Mouse (Mus musculus): ENCODE measurements at regions not wholly inside any gene's neighbourhood (a gene's known extent, or its start where the extent isn't known, plus 50 kb on each side); places are given as distances from the start of the nearest gene placed in this dataset.

DNA sequence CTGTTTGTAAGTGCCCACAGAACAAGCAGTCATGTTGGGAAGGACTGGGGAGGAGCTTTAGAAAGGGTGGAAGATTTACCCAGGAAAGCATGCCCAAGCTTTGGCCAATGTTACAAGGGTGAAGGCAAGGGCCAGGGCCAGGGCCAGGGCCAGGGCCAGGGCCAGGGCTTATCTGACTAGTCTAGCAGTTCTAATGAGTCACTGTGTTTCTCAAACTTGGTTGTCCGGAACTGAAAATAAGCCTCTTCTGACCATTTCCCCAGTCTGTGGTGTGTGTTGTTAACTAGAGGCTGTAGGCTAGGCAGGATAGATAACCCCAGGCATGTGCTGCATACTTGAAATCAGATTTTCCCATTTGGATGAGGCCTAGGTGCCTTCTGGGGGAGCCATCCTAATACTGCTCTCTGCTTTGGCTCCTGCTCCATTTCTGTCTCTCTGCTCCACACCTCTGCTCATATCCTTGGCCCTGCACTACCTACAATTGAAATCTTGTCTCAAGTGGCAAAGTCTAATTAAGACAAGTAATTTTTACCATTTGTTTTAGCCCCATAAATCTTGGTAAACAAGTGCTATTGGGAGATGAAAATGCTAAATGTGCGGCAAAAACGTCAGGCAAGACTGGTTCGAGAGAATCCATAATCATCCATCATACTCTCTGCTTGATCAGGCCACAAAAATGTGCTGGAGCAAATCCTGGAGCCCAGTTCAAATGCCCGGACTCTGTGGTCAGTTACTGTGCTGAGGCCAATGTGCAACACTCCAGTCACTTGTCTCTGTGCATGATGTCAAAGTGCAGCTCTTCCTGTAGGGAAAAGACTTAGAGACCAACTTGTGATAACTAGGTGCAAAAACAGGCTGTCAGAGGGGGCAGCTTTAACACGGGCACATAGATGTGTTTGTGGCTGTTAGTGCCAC is 137.7 kb downstream of the Erv3 start:
- 92% methylated on average over 6 of the region's 6 CpGs for whole genome bisulfite sequencing
- H3K9me3 ChIP-seq = peaks cover 24% of the 10 kb centered on the region
- H3K4me3 ChIP-seq = no peak overlapping the region
- H3K27ac ChIP-seq (replicated peaks) = no peak overlapping the region
- H3K36me3 ChIP-seq (replicated peaks) = no peaks in the 10 kb centered on the region
- no peaks in the 10 kb centered on the region for H3K27me3 ChIP-seq (replicated peaks; ENCODE audit: low read depth, poor library complexity, severe bottlenecking)
- no peak for DNase-seq (ENCODE audit: low spot score)
- H3K4me1 ChIP-seq = no peaks in the 10 kb centered on the region

DNA sequence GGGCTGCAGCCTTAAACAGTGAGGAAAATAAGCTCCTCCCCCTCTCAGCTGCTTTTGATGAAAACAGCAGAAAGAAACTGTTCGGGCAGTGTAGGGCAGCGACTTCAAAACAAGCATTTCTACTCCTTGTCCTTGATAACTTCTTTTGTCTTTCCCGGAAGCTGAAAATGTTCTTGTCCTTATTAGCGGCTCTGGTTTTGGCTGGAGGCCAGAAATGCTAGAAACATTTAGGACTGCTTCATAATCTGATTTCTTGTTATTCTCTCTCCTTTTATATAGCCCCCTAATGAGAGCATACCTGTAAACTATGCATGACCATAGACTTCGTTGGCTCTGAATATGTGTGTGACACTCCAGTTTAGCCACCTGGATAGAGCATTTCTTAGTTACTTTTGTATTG is 142.0 kb downstream of the Erv3 start:
- no peaks in the 10 kb centered on the region for H3K9me3 ChIP-seq
- H3K4me1 ChIP-seq = no peaks in the 10 kb centered on the region

DNA sequence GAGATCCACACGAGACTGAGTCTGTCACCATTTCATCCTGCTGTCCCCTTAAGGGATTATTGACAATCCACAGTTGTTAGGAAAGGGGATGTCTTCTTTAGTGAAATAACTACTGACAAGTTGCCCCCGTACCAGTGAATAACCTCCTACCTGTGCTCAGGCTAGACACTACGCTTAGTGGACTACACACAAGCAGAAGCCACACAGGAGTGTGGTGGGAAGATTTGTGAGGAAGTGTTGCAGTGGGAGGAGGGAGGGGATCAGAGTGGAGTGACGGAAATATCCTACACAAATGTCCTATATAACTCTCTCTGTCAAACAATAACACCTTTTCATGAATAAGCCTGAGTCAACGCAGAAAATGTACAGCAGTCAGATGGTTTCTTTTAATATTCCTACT is 142.7 kb downstream of the Erv3 start:
- WGBS = 87% methylated on average over 5 of the region's 5 CpGs
- DNase-seq (ENCODE audit: low spot score) = no peak
- H3K4me1 ChIP-seq = no peaks in the 10 kb centered on the region
- H3K9me3 ChIP-seq = no peaks in the 10 kb centered on the region
- no peaks in the 10 kb centered on the region for H3K27me3 ChIP-seq (replicated peaks; ENCODE audit: low read depth, poor library complexity, severe bottlenecking)
- H3K36me3 ChIP-seq (replicated peaks) = no peaks in the 10 kb centered on the region
- no peak overlapping the region for H3K4me3 ChIP-seq
- no peak overlapping the region for H3K27ac ChIP-seq (replicated peaks)

More for the DNA sequence above, 142.0 kb downstream of the Erv3 start:
- no peak for DNase-seq (ENCODE audit: low spot score)
- 88% methylated on average over 5 of the region's 5 CpGs for WGBS
- H3K4me3 ChIP-seq = no peak overlapping the region
- H3K27me3 ChIP-seq (replicated peaks; ENCODE audit: low read depth, poor library complexity, severe bottlenecking) = no peaks in the 10 kb centered on the region
- no peaks in the 10 kb centered on the region for H3K36me3 ChIP-seq (replicated peaks)
- no peak overlapping the region for H3K27ac ChIP-seq (replicated peaks)

DNA sequence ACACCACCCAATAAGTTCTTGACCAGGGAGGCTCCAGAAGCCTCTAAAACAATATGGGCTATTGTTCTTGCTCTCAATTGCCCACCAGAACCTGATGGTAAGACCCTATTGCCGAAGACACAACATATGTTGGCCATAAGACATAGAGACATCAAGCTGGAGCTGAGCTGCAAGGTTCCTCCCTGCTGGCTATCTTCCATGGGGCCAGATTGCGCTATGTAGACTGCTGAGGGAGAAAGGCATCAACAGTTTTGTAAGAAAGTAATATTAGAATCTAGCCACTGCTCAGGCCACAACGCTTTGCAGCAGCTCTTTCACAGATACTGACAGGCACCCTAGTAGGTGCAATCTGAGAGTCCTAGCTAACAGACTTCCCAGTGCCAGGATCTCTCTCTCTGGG is 144.2 kb downstream of the Erv3 start:
- 88% methylated on average over 3 of the region's 3 CpGs for WGBS
- DNase-seq (ENCODE audit: low spot score) = no peak
- Histone ChIP-seq H3K4me3 (no peak overlapping the region), H3K9me3 (no peaks in the 10 kb centered on the region), H3K27ac (replicated peaks) (no peak overlapping the region), H3K4me1 (no peaks in the 10 kb centered on the region), H3K36me3 (replicated peaks) (no peaks in the 10 kb centered on the region), H3K27me3 (replicated peaks; ENCODE audit: low read depth, poor library complexity, severe bottlenecking) (no peaks in the 10 kb centered on the region)

DNA sequence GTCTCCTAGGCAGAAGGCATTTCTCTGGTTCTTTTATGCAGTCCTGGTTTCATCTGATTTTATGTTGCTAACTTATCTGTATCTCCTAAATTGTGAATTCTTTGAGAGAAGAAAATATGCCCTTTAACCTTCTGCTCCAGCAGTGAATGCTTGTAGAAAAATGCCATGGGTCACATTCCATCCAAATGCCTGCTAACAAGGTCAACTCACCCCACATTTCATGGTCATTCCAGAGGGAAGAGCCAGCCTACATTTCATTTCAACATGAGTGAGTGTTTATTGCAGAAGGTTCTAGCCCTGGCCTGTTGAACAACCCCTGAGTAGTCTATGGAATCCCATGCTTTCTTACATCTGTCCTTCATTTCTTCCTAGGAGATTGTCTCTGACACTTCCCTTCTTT is 147.7 kb downstream of the Erv3 start:
- Histone ChIP-seq H3K36me3 (replicated peaks) (no peaks in the 10 kb centered on the region), H3K4me3 (no peak overlapping the region), H3K27ac (replicated peaks) (no peak overlapping the region), H3K27me3 (replicated peaks; ENCODE audit: low read depth, poor library complexity, severe bottlenecking) (no peaks in the 10 kb centered on the region), H3K4me1 (no peaks in the 10 kb centered on the region), H3K9me3 (no peaks in the 10 kb centered on the region)
- DNase-seq (ENCODE audit: low spot score) = no peak

DNA sequence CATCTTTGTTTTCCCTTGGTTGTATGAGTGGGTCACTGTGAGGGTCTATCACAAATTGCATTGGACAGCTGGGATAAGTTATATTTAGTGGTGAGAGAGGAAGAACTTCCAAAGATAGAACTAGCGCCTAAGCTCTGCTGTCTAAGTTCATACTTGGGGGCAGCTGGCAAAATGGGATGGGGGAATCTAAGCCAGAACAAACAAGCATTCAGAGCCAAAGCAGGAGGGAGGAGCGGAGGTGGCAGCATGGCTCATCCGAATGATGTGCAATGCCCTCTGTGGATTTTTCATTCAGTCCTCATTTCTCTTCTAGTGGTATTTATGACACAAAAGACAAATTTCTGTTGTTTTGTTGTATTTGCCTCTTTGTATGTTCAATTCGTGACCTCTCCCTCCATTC is 144.5 kb upstream of the Adra1d start:
- no peak for DNase-seq (ENCODE audit: low spot score)
- H3K9me3 ChIP-seq = no peaks in the 10 kb centered on the region
- no peak overlapping the region for H3K4me3 ChIP-seq
- H3K27ac ChIP-seq (replicated peaks) = no peak overlapping the region
- no peaks in the 10 kb centered on the region for H3K27me3 ChIP-seq (replicated peaks; ENCODE audit: low read depth, poor library complexity, severe bottlenecking)
- no peaks in the 10 kb centered on the region for H3K36me3 ChIP-seq (replicated peaks)
- H3K4me1 ChIP-seq = no peaks in the 10 kb centered on the region
- 80% methylated on average over 4 of the region's 4 CpGs for WGBS

DNA sequence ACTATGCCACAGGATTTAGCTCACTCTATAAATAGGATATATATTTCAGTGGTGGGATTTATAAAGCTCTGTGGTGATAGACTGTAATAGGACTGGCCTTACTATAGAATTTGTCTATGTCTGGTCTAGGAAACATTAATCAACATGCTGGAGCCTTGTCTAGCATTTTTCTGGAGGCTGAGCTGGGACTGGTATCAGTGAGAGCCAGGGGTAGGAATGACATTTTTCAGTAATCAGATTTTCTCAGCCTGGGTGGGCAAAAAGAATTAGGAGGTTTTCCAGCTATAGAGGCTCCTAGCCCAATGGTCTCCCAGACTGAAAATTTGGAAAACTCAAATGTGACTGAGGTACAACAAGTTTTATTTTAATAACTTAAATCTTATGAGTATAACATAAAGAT is 142.3 kb upstream of the Adra1d start:
- DNase-seq (ENCODE audit: low spot score) = no peak
- no peaks in the 10 kb centered on the region for H3K9me3 ChIP-seq
- no peaks in the 10 kb centered on the region for H3K36me3 ChIP-seq (replicated peaks)
- H3K4me3 ChIP-seq = no peak overlapping the region
- H3K27me3 ChIP-seq (replicated peaks; ENCODE audit: low read depth, poor library complexity, severe bottlenecking) = no peaks in the 10 kb centered on the region
- 0 out of 2 replicates have a peak, but pooled peaks cover 5% of the 10 kb centered on the region for H3K4me1 ChIP-seq
- no peak overlapping the region for H3K27ac ChIP-seq (replicated peaks)

DNA sequence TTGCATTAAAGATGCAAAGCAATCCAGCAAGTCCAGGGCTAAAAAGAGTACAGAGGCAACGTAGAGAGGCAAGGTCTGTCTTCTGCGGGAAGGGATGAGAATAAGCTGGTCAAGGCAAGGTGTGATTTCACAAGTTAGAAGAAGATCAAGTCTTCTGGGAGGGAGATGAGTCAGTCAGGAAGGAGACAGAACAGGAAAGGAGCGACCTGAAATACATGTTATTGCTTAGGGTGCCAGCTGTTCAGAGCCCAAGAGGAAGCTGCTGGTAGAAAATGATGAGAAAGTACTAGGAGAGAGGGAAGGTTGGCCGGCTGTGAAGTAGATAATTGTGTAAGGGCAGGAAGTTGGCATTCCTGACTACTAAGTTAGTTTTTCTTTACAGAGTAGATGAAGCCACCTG is 140.1 kb upstream of the Adra1d start:
- 0 out of 2 replicates have a peak, but pooled peaks cover 6% of the 10 kb centered on the region for H3K4me1 ChIP-seq
- H3K9me3 ChIP-seq = no peaks in the 10 kb centered on the region
- no peak for DNase-seq (ENCODE audit: low spot score)
- no peaks in the 10 kb centered on the region for H3K27me3 ChIP-seq (replicated peaks; ENCODE audit: low read depth, poor library complexity, severe bottlenecking)
- H3K4me3 ChIP-seq = no peak overlapping the region
- WGBS = 81% methylated on average over 4 of the region's 4 CpGs
- H3K27ac ChIP-seq (replicated peaks) = no peak overlapping the region
- H3K36me3 ChIP-seq (replicated peaks) = no peaks in the 10 kb centered on the region

DNA sequence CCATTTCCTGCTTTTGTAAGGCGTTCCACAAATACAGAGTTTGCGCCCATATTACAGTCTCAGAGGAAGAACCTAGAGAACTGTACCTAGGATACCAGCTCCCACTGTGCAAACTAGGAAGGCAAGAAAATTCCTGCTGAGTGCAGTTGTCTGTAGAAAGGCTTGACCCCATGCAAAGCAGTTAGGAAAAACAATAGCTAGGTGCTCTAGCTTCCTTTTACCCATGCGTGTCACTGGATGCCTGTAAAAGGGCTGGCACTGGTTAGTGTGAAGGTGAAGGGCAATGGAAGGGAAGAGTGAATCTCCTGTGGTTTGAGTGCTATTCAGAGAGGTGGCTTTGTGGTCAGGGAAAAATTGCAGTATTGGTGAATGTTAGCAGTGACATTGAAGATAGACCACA is 137.7 kb upstream of the Adra1d start:
- WGBS = 80% methylated on average over 3 of the region's 3 CpGs
- Histone ChIP-seq H3K4me3 (no peak overlapping the region), H3K27ac (replicated peaks) (no peak overlapping the region), H3K9me3 (no peaks in the 10 kb centered on the region), H3K36me3 (replicated peaks) (no peaks in the 10 kb centered on the region), H3K27me3 (replicated peaks; ENCODE audit: low read depth, poor library complexity, severe bottlenecking) (no peaks in the 10 kb centered on the region), H3K4me1 (0 out of 2 replicates have a peak, but pooled peaks cover 6% of the 10 kb centered on the region)
- no peak for DNase-seq (ENCODE audit: low spot score)

DNA sequence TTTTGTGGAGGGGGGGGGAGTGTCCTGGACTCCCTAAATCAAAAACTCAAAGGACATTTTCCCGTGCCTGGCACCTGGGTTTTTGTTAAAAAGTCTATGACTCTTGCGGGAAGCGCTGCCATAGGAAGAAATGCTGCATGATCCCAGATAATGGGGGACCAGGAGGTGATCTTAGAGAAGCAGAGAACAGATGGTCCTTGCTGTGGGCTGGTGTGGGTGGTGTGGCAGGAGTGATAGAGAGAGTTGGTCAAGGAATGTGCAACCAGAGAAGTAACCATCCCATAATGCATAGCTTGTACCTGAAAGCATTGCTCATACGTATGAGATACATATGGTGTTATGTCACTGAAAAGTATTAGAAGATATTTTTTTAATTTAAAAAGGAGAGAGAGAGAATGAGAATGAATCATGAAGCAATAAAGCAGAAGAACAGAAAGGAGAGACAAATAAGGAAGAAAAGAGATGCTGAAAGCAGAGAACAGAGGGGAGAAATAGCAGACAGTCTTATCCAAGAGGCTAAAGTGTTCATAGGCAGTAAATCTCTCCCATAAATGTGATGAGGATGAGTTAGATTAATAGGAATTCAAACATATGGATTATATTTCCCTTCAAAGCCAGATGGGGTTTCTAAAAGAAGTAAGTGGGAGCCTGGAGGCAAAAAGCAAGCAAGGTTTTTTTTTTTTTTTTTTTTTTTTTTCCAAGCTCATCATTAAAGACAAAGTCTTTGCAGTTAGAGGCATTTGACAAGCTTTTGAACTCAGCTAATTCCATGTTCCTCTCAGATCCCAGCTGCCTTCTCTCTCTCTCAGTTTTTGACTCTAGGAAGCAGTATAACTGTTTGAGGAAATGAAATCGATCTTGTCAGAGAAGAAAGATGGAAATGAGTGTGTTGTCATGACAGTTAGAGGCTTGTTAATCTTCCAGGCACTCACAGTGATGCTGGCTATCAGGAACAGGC is 136.2 kb upstream of the Adra1d start:
- Histone ChIP-seq H3K36me3 (replicated peaks) (no peaks in the 10 kb centered on the region), H3K9me3 (no peaks in the 10 kb centered on the region), H3K4me3 (no peak overlapping the region), H3K27me3 (replicated peaks; ENCODE audit: low read depth, poor library complexity, severe bottlenecking) (no peaks in the 10 kb centered on the region), H3K27ac (replicated peaks) (no peak overlapping the region), H3K4me1 (0 out of 2 replicates have a peak, but pooled peaks cover 6% of the 10 kb centered on the region)
- 86% methylated on average over 5 of the region's 5 CpGs for WGBS
- DNase-seq (ENCODE audit: low spot score) = no peak

DNA sequence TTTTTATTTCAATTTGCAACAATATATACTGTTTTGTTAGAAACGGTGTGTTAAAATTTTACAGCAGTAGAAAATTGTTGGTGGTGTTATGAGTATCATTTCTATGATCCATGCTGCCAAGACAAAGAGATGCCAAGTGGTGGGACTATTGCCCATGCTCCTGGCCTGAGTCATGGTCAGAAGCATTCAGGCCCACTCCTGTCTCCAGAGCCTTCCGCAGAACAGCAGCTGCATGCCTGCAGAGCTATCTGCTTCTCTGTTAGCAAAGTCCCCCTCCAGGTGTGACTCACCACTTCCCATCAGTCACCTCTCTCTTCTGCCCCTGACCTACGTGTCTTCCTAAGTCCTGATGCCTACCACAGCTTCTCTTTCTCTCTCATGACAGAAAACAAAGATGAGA is 134.2 kb upstream of the Adra1d start:
- H3K4me3 ChIP-seq = no peak overlapping the region
- WGBS = 85% methylated on average over 3 of the region's 3 CpGs
- H3K9me3 ChIP-seq = no peaks in the 10 kb centered on the region
- no peak for DNase-seq (ENCODE audit: low spot score)
- H3K27ac ChIP-seq (replicated peaks) = no peak overlapping the region
- H3K27me3 ChIP-seq (replicated peaks; ENCODE audit: low read depth, poor library complexity, severe bottlenecking) = no peaks in the 10 kb centered on the region
- 0 out of 2 replicates have a peak, but pooled peaks cover 6% of the 10 kb centered on the region for H3K4me1 ChIP-seq
- H3K36me3 ChIP-seq (replicated peaks) = no peaks in the 10 kb centered on the region

DNA sequence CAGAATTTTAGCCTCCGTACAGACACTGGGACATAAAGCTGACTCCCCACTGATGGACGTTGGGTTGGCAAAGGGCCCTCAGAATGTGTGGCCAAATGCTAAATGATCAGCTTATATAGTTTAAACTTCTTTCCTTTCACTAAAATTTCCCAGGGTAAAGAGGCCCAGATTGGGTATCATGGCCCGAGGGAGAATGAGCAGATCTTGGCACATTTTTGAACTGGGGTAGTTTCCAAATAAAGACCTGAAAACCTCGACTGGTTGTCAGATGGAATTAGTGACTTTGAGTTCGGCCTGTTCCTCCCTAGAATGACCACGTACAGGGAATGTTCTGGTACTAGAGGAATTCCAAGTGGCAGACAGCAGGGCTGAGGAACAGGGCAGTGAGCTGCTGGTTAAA is 127.9 kb upstream of the Adra1d start:
- Histone ChIP-seq H3K27me3 (replicated peaks; ENCODE audit: low read depth, poor library complexity, severe bottlenecking) (no peaks in the 10 kb centered on the region), H3K27ac (replicated peaks) (no peak overlapping the region), H3K4me1 (no peaks in the 10 kb centered on the region), H3K4me3 (no peak overlapping the region), H3K36me3 (replicated peaks) (no peaks in the 10 kb centered on the region), H3K9me3 (no peaks in the 10 kb centered on the region)
- WGBS = 79% methylated on average over 6 of the region's 6 CpGs
- no peak for DNase-seq (ENCODE audit: low spot score)

Measured in embryonic facial prominence, embryonic 10.5 days (tissue).